Mouse (Mus musculus) C2C12 (cell line): ENCODE data around the gene Svbp.

Experiments used
- CEBPB ChIP-seq: IDR thresholded peaks from one replicate; pipeline ENCODE4 v1.6.1; 2011; ENCODE audit warnings: low read depth, mild to moderate bottlenecking, control low read depth, moderate library complexity
- CTCF ChIP-seq: IDR thresholded peaks from one replicate; pipeline ENCODE4 v1.5.1; 2011; ENCODE audit not compliant: control insufficient read depth, insufficient read depth, insufficient read length
- FOSL1 ChIP-seq: IDR thresholded peaks from one replicate; pipeline ENCODE4 v1.8.0; 2011; ENCODE audit warnings: mild to moderate bottlenecking, low read length; ENCODE audit not compliant: poor library complexity, insufficient read depth, severe bottlenecking
- MAX ChIP-seq: IDR thresholded peaks from one replicate; pipeline ENCODE4 v1.6.1; 2011; ENCODE audit warnings: mild to moderate bottlenecking, control low read depth
- MYOD1 ChIP-seq: IDR thresholded peaks from one replicate; pipeline ENCODE4 v1.6.1; 2011; ENCODE audit warnings: low read depth; ENCODE audit not compliant: control insufficient read depth, insufficient read length
- USF1 ChIP-seq: IDR thresholded peaks from one replicate; pipeline ENCODE4 v1.6.1; 2011; ENCODE audit warnings: low read depth, mild to moderate bottlenecking, control low read depth, moderate library complexity

GRCm38 (mm10) chr4:119167068-119167467 lies 28.0 kb upstream of the Svbp start:
- TF ChIP-seq CTCF (no peak), USF1 (no peak), MAX (no peak), CEBPB (no peak), MYOD1 (no peak), FOSL1 (no peak)
